Mouse (Mus musculus) heart, embryonic 16.5 days (tissue): ENCODE data around the gene B4galt2. TPM values are rescaled to one million over a fixed set of nuclear protein-coding genes. Genes with fewer than 3 reads are reported as not detected.

Source experiments
- ATAC-seq: fragments of 200-750 bp; cut with Nextera tagmentation; replicated peaks from 2 replicates; pipeline ENCODE4 v1.8.0; 2017; ENCODE audit warnings: moderate number of reproducible peaks; ENCODE audit not compliant: insufficient read depth, low FRiP score; ENCODE audit errors: extremely low read depth
- H3K27ac ChIP-seq: fragments of 300-500 bp; sonication (generic); 2 replicates; pipeline ENCODE4 v1.5.1; 2014; ENCODE audit warnings: mild to moderate bottlenecking, low read length, control low read depth, moderate library complexity
- H3K27me3 ChIP-seq: fragments of 300-500 bp; sonication (generic); 2 replicates; pipeline ENCODE4 v1.6.1; 2014; ENCODE audit warnings: low read length, mixed read lengths; ENCODE audit not compliant: control insufficient read depth, insufficient read depth
- H3K36me3 ChIP-seq: fragments of 300-500 bp; sonication (generic); 2 replicates; pipeline ENCODE4 v1.6.1; 2014; ENCODE audit not compliant: control insufficient read depth, insufficient read depth
- H3K4me1 ChIP-seq: fragments of 300-500 bp; sonication (generic); 2 replicates; pipeline ENCODE4 v1.6.1; 2014; ENCODE audit warnings: low read length, mixed read lengths; ENCODE audit not compliant: control insufficient read depth, insufficient read depth
- H3K4me2 ChIP-seq: fragments of 300-500 bp; sonication (generic); 2 replicates; pipeline ENCODE4 v1.6.1; 2014; ENCODE audit warnings: low read depth, mild to moderate bottlenecking, control low read depth, low read length
- H3K4me3 ChIP-seq: fragments of 300-500 bp; sonication (generic); 2 replicates; pipeline ENCODE4 v1.5.1; 2014; ENCODE audit warnings: mild to moderate bottlenecking, control low read depth, low read length
- H3K9ac ChIP-seq: fragments of 300-500 bp; sonication (generic); 2 replicates; pipeline ENCODE4 v1.6.1; 2014; ENCODE audit warnings: low read length, control low read depth
- H3K9me3 ChIP-seq: fragments of 300-500 bp; sonication (generic); replicated peaks from 2 replicates; pipeline ENCODE4 v1.6.1; 2016; ENCODE audit warnings: low read length; ENCODE audit not compliant: control insufficient read depth
- WGBS: fragments of 180-500 bp; shearing (Covaris S2); extraction: QIAGEN DNeasy Blood & Tissue Kit; methylation state at CpG from one replicate; pipeline ENCODE4 v1.1.7; 2014; 5-methylcytosine and 5-hydroxymethylcytosine counted together
- polyA plus RNA-seq: library from polyadenylated mRNA; unstranded; fragments of >200 nt; fragmentation: Nextera tagmentation; extraction: Ambion mirVana; gene quantifications from 2 replicates; pipeline ENCODE4 v1.2.1, GENCODE M21; 2015

The B4galt2 gene
- polyA plus RNA-seq, 1 experiment from 2014 or later, result 8.6 TPM

GRCm38 (mm10) chr4:117852152-117852868 lies 31.0 kb downstream of the B4galt2 start:
- Histone ChIP-seq H3K9me3 (no peaks in the 10 kb centered on the region), H3K27ac (no peak overlapping the region), H3K36me3 (no peaks in the 10 kb centered on the region), H3K9ac (no peak overlapping the region), H3K27me3 (no peaks in the 10 kb centered on the region), H3K4me2 (no peak overlapping the region), H3K4me3 (no peak overlapping the region), H3K4me1 (peaks cover 9% of the 10 kb centered on the region; the same call in 1 of the 2 replicates)
- ATAC-seq, result no peak
- WGBS, result 87% methylated on average over 10 of the region's 10 CpGs

- Histone ChIP-seq H3K4me2 (no peak overlapping the region), H3K27me3 (no peaks in the 10 kb centered on the region), H3K4me3 (no peak overlapping the region), H3K4me1 (peaks cover 9% of the 10 kb centered on the region; the same call in 1 of the 2 replicates), H3K36me3 (no peaks in the 10 kb centered on the region), H3K27ac (no peak overlapping the region), H3K9ac (no peak overlapping the region), H3K9me3 (no peaks in the 10 kb centered on the region)
- 66% methylated on average over 7 of the region's 7 CpGs for WGBS
- peak; percentile 33; the same call in 1 of the 2 replicates for ATAC-seq
These were observed 32.4 kb downstream of the B4galt2 start for GRCm38 (mm10) chr4:117850871-117851270.

GRCm38 (mm10) chr4:117850176-117850575 lies 33.1 kb downstream of the B4galt2 start:
- no peaks in the 10 kb centered on the region for H3K27me3 ChIP-seq
- ATAC-seq, result no peak
- WGBS, result 74% methylated on average over 7 of the region's 7 CpGs
- no peak overlapping the region for H3K9ac ChIP-seq
- H3K4me1 ChIP-seq, result peaks cover 7% of the 10 kb centered on the region; the same call in 1 of the 2 replicates
- H3K4me3 ChIP-seq, result no peak overlapping the region
- H3K9me3 ChIP-seq, result no peaks in the 10 kb centered on the region
- no peak overlapping the region for H3K4me2 ChIP-seq
- no peak overlapping the region for H3K27ac ChIP-seq
- no peaks in the 10 kb centered on the region for H3K36me3 ChIP-seq

- Histone ChIP-seq H3K9ac (no peak overlapping the region), H3K4me1 (peaks cover 5% of the 10 kb centered on the region; the same call in 1 of the 2 replicates), H3K4me3 (no peak overlapping the region), H3K4me2 (no peak overlapping the region), H3K9me3 (no peaks in the 10 kb centered on the region), H3K27ac (no peak overlapping the region), H3K27me3 (no peaks in the 10 kb centered on the region), H3K36me3 (no peaks in the 10 kb centered on the region)
- 79% methylated on average over 5 of the region's 5 CpGs for WGBS
- no peak for ATAC-seq
These were observed 33.8 kb downstream of the B4galt2 start for GRCm38 (mm10) chr4:117849506-117849905.

GRCm38 (mm10) chr4:117849063-117849462 lies 34.2 kb downstream of the B4galt2 start:
- no peaks in the 10 kb centered on the region for H3K9me3 ChIP-seq
- H3K4me1 ChIP-seq, result 0 out of 2 replicates have a peak, but pooled peaks cover 2% of the 10 kb centered on the region
- H3K9ac ChIP-seq, result no peak overlapping the region
- no peak overlapping the region for H3K4me2 ChIP-seq
- no peak overlapping the region for H3K27ac ChIP-seq
- H3K4me3 ChIP-seq, result no peak overlapping the region
- 48% methylated on average over 17 of the region's 17 CpGs for WGBS
- no peak for ATAC-seq
- H3K36me3 ChIP-seq, result no peaks in the 10 kb centered on the region
- no peaks in the 10 kb centered on the region for H3K27me3 ChIP-seq

- WGBS, result 68% methylated on average over 2 of the region's 2 CpGs
These were observed 36.3 kb downstream of the B4galt2 start for GRCm38 (mm10) chr4:117847011-117847410.

GRCm38 (mm10) chr4:117846261-117846660 lies 37.0 kb downstream of the B4galt2 start:
- Histone ChIP-seq H3K9ac (no peak overlapping the region), H3K27ac (no peak overlapping the region), H3K4me1 (0 out of 2 replicates have a peak, but pooled peaks cover 2% of the 10 kb centered on the region), H3K4me3 (no peak overlapping the region), H3K4me2 (no peak overlapping the region), H3K27me3 (no peaks in the 10 kb centered on the region), H3K9me3 (no peaks in the 10 kb centered on the region), H3K36me3 (no peaks in the 10 kb centered on the region)
- WGBS, result 94% methylated on average over 4 of the region's 4 CpGs
- ATAC-seq, result no peak

More at GRCm38 (mm10) chr4:117847011-117847410, 36.3 kb downstream of the B4galt2 start:
- Histone ChIP-seq H3K4me3 (no peak overlapping the region), H3K4me1 (0 out of 2 replicates have a peak, but pooled peaks cover 2% of the 10 kb centered on the region), H3K4me2 (no peak overlapping the region), H3K9me3 (no peaks in the 10 kb centered on the region), H3K36me3 (no peaks in the 10 kb centered on the region), H3K27me3 (no peaks in the 10 kb centered on the region), H3K9ac (no peak overlapping the region), H3K27ac (no peak overlapping the region)
- no peak for ATAC-seq

- Histone ChIP-seq H3K9ac (no peak overlapping the region), H3K27ac (no peak overlapping the region), H3K36me3 (no peaks in the 10 kb centered on the region), H3K4me2 (no peak overlapping the region), H3K27me3 (no peaks in the 10 kb centered on the region), H3K9me3 (no peaks in the 10 kb centered on the region), H3K4me1 (0 out of 2 replicates have a peak, but pooled peaks cover 2% of the 10 kb centered on the region), H3K4me3 (no peak overlapping the region)
- 82% methylated on average over 11 of the region's 11 CpGs for WGBS
- ATAC-seq, result no peak
These were observed 38.0 kb downstream of the B4galt2 start for GRCm38 (mm10) chr4:117845316-117845715.

GRCm38 (mm10) chr4:117844467-117844866 lies 38.8 kb downstream of the B4galt2 start:
- no peak overlapping the region for H3K4me2 ChIP-seq
- 71% methylated on average over 5 of the region's 5 CpGs for WGBS
- H3K9ac ChIP-seq, result no peak overlapping the region
- no peaks in the 10 kb centered on the region for H3K4me1 ChIP-seq
- H3K27me3 ChIP-seq, result no peaks in the 10 kb centered on the region
- ATAC-seq, result no peak
- no peak overlapping the region for H3K4me3 ChIP-seq
- H3K36me3 ChIP-seq, result no peaks in the 10 kb centered on the region
- H3K9me3 ChIP-seq, result no peaks in the 10 kb centered on the region
- no peak overlapping the region for H3K27ac ChIP-seq
